Mouse (Mus musculus): ENCODE results near the gene Atxn2. TPM values are rescaled to one million over a fixed set of nuclear protein-coding genes. Genes with fewer than 3 reads are reported as not detected.
A peak's percentile ranks its signal among the peaks of the same experiment; 100 is the strongest.

The Atxn2 gene
- polyA plus RNA-seq, 1 experiment from 2014 or later, result 70.5 TPM

DNA sequence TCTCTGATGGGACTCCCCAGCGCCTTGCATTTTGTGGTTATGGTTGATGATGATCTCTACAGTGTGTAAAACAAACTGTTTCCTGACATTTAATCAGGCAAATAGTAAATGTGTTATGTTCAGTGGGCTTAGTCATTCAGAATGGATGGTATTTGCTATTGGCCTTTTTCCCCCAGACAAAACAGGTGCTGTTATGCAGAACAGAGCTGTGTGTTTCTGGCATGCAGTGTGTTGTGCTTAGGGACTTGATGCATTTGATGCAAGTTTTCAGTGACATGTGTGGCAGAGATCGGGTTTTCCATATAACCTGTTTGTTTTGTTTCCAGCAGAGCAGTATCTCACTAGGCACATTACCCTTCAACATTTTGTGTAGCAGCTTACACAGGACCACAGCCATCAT is 56.4 kb downstream of the Atxn2 start:
- no peaks in the 10 kb centered on the region for H3K9me3 ChIP-seq
- H3K27ac ChIP-seq, result no peak overlapping the region
- H3K4me2 ChIP-seq, result no peak overlapping the region
- H3K27me3 ChIP-seq (replicated peaks), result no peaks in the 10 kb centered on the region
- no peak overlapping the region for H3K9ac ChIP-seq
- H3K4me1 ChIP-seq, result no peaks in the 10 kb centered on the region
- peaks cover 5% of the 10 kb centered on the region for H3K36me3 ChIP-seq
- 85% methylated on average over 2 of the region's 2 CpGs for WGBS
- no peak overlapping the region for H3K4me3 ChIP-seq (replicated peaks)
- ATAC-seq (ENCODE audit: insufficient read depth, low FRiP score, low read depth), result no peak

DNA sequence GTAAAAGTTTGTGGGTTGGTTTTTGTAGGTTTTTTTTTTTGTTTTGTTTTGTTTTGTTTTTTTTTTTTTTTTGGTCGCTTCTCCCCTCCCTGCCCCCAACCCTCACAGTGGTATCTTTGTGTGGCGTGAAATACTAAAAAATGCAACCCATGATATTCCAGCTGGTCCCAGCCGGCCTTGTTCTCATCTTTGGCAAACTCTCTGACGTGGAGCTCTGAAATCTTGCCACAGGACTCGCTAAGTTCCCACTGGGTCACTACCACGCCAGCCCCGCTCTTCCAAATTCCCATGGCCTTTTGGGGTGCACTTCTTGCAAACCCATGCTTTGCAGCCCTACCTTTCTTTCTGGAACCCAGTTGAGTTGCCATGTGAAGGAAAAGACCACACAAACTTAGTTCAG is 58.7 kb downstream of the Atxn2 start:
- no peak for ATAC-seq (ENCODE audit: insufficient read depth, low FRiP score, low read depth)
- no peaks in the 10 kb centered on the region for H3K27me3 ChIP-seq (replicated peaks)
- 74% methylated on average over 7 of the region's 7 CpGs for WGBS
- H3K4me3 ChIP-seq (replicated peaks), result no peak overlapping the region
- H3K9ac ChIP-seq, result no peak overlapping the region
- H3K27ac ChIP-seq, result no peak overlapping the region
- H3K4me1 ChIP-seq, result no peaks in the 10 kb centered on the region
- H3K4me2 ChIP-seq, result no peak overlapping the region
- H3K9me3 ChIP-seq, result no peaks in the 10 kb centered on the region
- peaks cover 15% of the 10 kb centered on the region; the same call in 1 of the 2 replicates for H3K36me3 ChIP-seq

DNA sequence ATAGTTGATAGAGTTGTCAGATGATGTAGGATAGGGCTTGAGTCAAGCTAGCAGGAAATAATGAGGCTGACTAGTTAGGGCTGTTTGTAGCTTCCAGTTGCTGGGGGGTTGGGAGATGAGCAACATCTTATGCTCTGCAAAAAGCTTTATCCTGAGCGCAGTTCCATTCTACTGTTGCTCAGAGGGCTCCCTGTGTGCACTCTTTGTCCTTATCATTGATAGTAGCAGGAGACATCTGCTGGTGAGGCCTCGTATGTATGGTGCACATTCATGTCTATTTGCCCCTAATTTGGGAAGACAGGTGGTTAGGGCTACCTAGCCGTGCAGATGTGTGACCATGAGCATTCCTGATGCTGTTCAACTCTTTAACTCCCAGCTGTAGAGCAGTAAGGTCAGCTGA is 60.5 kb downstream of the Atxn2 start:
- H3K9ac ChIP-seq, result no peak overlapping the region
- peaks cover 15% of the 10 kb centered on the region; the same call in 1 of the 2 replicates for H3K36me3 ChIP-seq
- H3K9me3 ChIP-seq, result no peaks in the 10 kb centered on the region
- no peak for ATAC-seq (ENCODE audit: insufficient read depth, low FRiP score, low read depth)
- H3K4me1 ChIP-seq, result no peaks in the 10 kb centered on the region
- no peak overlapping the region for H3K4me2 ChIP-seq
- H3K27ac ChIP-seq, result no peak overlapping the region
- 86% methylated on average over 3 of the region's 3 CpGs for WGBS
- no peaks in the 10 kb centered on the region for H3K27me3 ChIP-seq (replicated peaks)
- no peak overlapping the region for H3K4me3 ChIP-seq (replicated peaks)

DNA sequence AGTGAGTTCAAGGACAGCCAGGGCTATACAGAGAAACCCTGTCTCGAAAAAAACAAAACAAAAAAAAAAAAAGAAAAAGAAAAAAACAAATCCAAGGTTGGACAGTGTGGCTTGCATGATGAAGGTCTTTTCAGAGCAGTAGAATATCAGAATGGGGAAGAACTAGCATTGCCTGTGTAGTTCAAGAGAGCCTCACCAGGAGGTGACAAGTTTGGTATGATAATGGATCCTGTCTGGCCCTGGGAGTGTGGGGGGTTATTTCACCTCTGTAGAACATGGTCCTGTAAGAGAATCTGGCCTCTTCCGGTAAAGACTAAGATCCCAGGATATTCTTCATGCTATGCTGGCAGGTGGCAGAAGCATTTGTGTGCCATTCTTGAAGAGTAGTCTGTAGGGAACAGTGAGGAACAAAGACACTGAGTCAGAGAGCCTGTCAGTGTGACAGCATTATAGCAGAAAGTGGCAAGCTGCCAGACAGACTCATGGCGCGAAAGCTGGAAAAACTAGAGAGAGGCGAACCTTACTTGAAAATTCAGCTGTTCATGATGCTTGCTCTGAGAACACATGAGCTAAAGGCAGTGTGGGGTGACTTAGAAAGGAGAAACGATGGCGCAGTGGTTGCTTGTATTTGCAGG is 67.5 kb downstream of the Atxn2 start:
- H3K4me3 ChIP-seq (replicated peaks), result no peak overlapping the region
- peaks cover under 1% of the 10 kb centered on the region; the same call in 1 of the 2 replicates for H3K4me1 ChIP-seq
- no peaks in the 10 kb centered on the region for H3K27me3 ChIP-seq (replicated peaks)
- WGBS, result 73% methylated on average over 7 of the region's 7 CpGs
- no peaks in the 10 kb centered on the region for H3K9me3 ChIP-seq
- H3K4me2 ChIP-seq, result no peak overlapping the region
- no peak overlapping the region for H3K27ac ChIP-seq
- no peak overlapping the region for H3K9ac ChIP-seq
- no peak for ATAC-seq (ENCODE audit: insufficient read depth, low FRiP score, low read depth)
- H3K36me3 ChIP-seq, result peaks cover 8% of the 10 kb centered on the region; the same call in 1 of the 2 replicates

DNA sequence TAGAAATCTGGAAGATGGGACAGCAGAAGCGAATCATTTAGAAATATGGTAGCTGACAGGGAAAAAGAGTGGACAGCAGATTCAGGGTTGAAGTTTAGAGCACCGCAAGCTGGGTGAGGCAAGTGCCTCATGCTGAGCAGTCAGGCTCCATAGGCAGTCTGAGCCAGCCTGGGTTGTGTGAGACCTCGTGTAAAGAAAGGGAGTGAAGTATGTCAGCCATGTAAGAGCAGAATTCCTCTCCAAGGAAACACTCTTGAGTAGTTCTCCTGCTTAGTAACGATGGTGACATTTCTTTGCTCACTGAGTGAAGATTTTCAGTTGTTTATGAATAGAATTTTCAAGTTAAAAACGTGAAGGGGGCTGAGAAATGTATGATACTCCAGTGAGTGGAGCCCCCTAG is 69.0 kb downstream of the Atxn2 start:
- Histone ChIP-seq H3K4me1 (peaks cover 6% of the 10 kb centered on the region; the same call in 1 of the 2 replicates), H3K36me3 (peaks cover 5% of the 10 kb centered on the region; the same call in 1 of the 2 replicates), H3K9me3 (no peaks in the 10 kb centered on the region), H3K4me2 (no peak overlapping the region), H3K9ac (no peak overlapping the region), H3K27ac (no peak overlapping the region), H3K27me3 (replicated peaks) (no peaks in the 10 kb centered on the region), H3K4me3 (replicated peaks) (no peak overlapping the region)
- 78% methylated on average over 5 of the region's 5 CpGs for WGBS
- no peak for ATAC-seq (ENCODE audit: insufficient read depth, low FRiP score, low read depth)

DNA sequence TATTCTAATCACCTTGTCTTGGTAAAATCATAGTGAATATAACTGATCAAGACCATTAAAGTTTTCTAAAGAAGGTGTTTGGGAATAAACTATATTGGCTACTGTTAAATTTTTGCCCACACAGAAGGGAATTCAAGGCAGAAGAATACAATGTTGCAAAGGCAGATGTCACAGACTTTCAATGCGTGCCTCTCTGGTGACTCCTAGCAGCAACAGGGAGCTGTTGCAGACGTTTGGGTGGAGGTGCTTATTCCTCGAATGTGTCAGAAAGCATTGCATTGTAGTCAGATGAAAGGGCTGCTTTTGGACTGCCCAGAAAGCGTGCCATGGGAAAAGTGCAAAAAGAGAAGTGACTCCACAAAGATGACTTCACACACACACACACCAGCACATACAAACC is 71.3 kb downstream of the Atxn2 start:
- peaks cover 18% of the 10 kb centered on the region for H3K36me3 ChIP-seq
- no peak overlapping the region for H3K27ac ChIP-seq
- H3K4me3 ChIP-seq (replicated peaks), result no peak overlapping the region
- H3K9ac ChIP-seq, result no peak overlapping the region
- WGBS, result 60% methylated on average over 4 of the region's 4 CpGs
- no peaks in the 10 kb centered on the region for H3K27me3 ChIP-seq (replicated peaks)
- peaks cover 6% of the 10 kb centered on the region; the same call in 1 of the 2 replicates for H3K4me1 ChIP-seq
- no peak overlapping the region for H3K4me2 ChIP-seq
- ATAC-seq (ENCODE audit: insufficient read depth, low FRiP score, low read depth), result no peak
- H3K9me3 ChIP-seq, result no peaks in the 10 kb centered on the region

DNA sequence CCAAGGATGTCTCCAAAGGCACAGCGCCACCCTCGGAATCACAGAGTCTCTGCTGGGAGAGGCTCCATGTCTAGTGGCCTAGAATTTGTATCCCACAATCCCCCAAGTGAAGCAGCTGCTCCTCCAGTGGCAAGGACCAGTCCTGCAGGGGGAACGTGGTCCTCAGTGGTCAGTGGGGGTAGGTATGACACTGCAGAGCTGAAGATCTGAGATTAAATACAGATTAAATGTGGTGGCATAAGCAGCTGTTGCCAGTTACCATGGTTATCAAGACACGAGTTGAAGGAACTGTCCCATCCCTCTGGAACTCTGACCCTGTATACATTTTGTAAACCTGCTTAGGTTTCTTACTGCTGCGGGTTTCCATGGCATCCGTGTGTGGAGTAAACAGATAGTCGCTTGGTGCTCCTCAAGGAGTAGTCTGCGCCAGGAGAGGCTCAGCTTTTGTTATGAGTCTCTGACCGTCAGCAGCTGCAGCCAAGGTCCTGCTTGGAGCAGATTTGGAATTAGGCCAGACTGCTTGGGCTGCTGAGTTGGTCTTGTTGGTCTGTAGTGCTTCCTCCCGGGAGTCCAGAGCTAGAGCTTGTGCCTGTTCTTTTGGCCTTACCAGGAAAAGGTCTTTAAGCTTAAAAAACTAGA is 72.8 kb downstream of the Atxn2 start:
- 47% methylated on average over 10 of the region's 10 CpGs for WGBS
- Histone ChIP-seq H3K36me3 (peaks cover 20% of the 10 kb centered on the region), H3K4me1 (peaks cover 6% of the 10 kb centered on the region; the same call in 1 of the 2 replicates), H3K27me3 (replicated peaks) (no peaks in the 10 kb centered on the region), H3K4me3 (replicated peaks) (no peak overlapping the region), H3K9me3 (no peaks in the 10 kb centered on the region), H3K27ac (peak overlapping the region; percentile 65), H3K9ac (no peak overlapping the region), H3K4me2 (no peak overlapping the region)
- peak; percentile 47; the same call in 1 of the 2 replicates for ATAC-seq (ENCODE audit: insufficient read depth, low FRiP score, low read depth)

DNA sequence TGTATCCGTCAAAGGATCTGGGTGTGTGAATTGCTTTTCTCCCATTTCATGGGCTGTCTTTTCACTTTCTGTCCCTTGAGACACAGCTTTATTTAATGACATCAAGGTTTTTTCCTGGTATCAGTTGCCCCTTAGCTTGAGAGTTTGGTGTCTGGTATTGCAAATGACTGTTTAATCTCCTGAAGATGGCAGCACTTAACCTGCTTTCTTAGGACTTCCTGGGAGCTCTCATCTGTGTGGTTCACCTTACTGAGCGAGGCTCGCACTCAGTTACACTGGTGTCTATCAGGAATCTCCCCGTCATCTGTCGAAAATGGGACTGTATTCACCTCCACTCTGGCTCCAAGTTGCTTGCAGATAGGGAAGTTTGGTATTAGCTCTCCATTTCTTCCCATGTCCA is 79.9 kb downstream of the Atxn2 start:
- 89% methylated on average over 5 of the region's 5 CpGs for WGBS
- H3K27ac ChIP-seq, result no peak overlapping the region
- no peak for ATAC-seq (ENCODE audit: insufficient read depth, low FRiP score, low read depth)

DNA sequence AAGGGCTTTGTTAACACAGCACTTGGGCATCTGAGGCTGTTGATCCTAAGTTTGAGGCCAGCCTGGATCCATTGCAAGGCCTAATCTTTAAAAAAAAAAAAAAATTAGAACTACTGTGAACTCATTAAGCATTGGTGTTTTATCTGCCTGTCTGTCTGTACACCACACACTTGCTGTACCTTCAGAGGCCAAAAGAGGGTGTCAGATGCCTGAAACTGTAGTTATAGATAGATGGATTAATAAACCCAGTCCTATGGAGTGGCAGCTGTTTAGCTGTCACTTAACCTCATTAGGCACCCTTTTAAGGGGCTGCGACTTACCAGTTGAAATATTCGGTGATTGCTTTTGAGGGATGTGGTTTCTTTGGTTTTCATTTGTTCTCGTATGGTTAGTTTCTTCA is 84.7 kb downstream of the Atxn2 start:
- WGBS, result 81% methylated on average over 3 of the region's 3 CpGs
- ATAC-seq (ENCODE audit: insufficient read depth, low FRiP score, low read depth), result no peak

More for the DNA sequence above, 79.9 kb downstream of the Atxn2 start:
- Histone ChIP-seq H3K9ac (no peak overlapping the region), H3K4me1 (no peaks in the 10 kb centered on the region), H3K36me3 (peaks cover 34% of the 10 kb centered on the region), H3K4me3 (replicated peaks) (no peak overlapping the region), H3K4me2 (no peak overlapping the region), H3K9me3 (no peaks in the 10 kb centered on the region), H3K27me3 (replicated peaks) (no peaks in the 10 kb centered on the region)

DNA sequence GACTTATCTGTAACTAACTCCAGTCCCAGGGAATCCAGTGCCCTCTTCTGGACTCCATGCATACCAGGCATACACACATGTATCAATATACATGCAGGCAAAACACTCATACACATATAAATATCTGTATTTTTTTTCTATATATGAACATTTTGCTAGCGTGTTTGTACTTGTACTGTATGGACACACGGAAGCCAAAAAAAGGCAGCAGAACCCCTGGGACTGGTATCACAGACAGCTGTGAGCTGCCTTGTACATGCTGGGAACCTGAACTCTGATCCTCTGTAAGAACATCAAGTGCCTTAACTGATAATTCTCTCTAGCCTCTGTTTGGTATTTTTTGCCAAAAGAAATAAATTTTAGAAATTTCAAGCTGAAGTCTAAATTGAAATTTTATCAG is 87.3 kb downstream of the Atxn2 start:
- Histone ChIP-seq H3K9ac (no peak overlapping the region), H3K9me3 (no peaks in the 10 kb centered on the region), H3K4me3 (replicated peaks) (no peak overlapping the region), H3K27ac (no peak overlapping the region), H3K4me1 (no peaks in the 10 kb centered on the region), H3K36me3 (peaks cover 50% of the 10 kb centered on the region), H3K4me2 (no peak overlapping the region), H3K27me3 (replicated peaks) (no peaks in the 10 kb centered on the region)
- ATAC-seq (ENCODE audit: insufficient read depth, low FRiP score, low read depth), result no peak
- 95% methylated on average over 2 of the region's 2 CpGs for WGBS

More for the DNA sequence above, 84.7 kb downstream of the Atxn2 start:
- no peak overlapping the region for H3K4me2 ChIP-seq
- no peak overlapping the region for H3K4me3 ChIP-seq (replicated peaks)
- peaks cover 41% of the 10 kb centered on the region for H3K36me3 ChIP-seq
- no peaks in the 10 kb centered on the region for H3K27me3 ChIP-seq (replicated peaks)
- no peak overlapping the region for H3K27ac ChIP-seq
- no peaks in the 10 kb centered on the region for H3K9me3 ChIP-seq
- H3K4me1 ChIP-seq, result no peaks in the 10 kb centered on the region
- no peak overlapping the region for H3K9ac ChIP-seq

DNA sequence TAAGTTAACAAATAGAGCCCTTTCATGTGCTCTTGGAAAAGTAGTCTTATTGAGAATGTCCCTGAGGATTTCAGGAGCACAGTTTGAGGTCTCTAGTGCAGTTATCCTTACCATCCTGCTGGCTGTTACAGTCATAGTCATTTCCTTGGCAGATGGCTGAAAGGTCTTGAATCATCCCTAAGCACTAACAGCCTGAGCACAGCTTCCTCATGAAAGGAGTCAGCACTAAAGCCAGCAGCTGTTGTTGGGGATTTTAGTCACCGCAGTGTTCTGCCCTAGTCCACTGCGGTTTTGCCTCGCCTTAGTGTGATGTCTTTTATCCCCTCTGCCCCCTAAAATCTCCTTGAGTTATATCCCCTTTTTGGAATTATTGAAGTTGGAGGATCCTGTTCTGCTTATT is 96.0 kb downstream of the Atxn2 start:
- Histone ChIP-seq H3K27ac (peak overlapping the region; percentile 14; the same call in 1 of the 2 replicates), H3K27me3 (replicated peaks) (no peaks in the 10 kb centered on the region), H3K9me3 (no peaks in the 10 kb centered on the region), H3K9ac (no peak overlapping the region), H3K4me3 (replicated peaks) (no peak overlapping the region), H3K4me1 (0 out of 2 replicates have a peak, but pooled peaks cover 3% of the 10 kb centered on the region), H3K4me2 (no peak overlapping the region), H3K36me3 (peaks cover 43% of the 10 kb centered on the region)
- ATAC-seq (ENCODE audit: insufficient read depth, low FRiP score, low read depth), result no peak
- WGBS, result 62% methylated on average over 3 of the region's 3 CpGs

DNA sequence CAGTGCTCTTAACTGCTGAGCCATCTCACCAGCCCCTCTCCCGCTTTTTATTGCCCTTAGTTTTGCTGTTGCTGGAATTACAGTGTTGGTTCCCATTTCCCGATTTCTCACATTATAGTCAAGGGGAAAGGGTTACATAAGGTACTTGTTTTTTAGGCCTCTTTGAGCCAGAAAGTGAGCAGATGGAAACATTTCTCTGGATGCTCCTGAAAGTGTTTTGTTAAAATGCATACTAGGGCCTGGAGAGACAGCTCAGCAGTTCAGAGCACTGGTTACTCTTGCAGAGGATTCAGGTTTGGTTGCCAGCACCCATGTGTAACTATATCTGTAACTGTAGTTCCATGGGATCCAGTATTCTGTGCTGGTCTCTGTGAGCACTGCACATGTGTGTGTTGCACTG is 97.1 kb downstream of the Atxn2 start:
- H3K9me3 ChIP-seq, result no peaks in the 10 kb centered on the region
- H3K4me2 ChIP-seq, result no peak overlapping the region
- H3K27ac ChIP-seq, result no peak overlapping the region
- no peaks in the 10 kb centered on the region for H3K27me3 ChIP-seq (replicated peaks)
- H3K9ac ChIP-seq, result no peak overlapping the region
- H3K36me3 ChIP-seq, result peaks cover 43% of the 10 kb centered on the region
- 91% methylated on average over 2 of the region's 2 CpGs for WGBS
- no peak for ATAC-seq (ENCODE audit: insufficient read depth, low FRiP score, low read depth)
- no peak overlapping the region for H3K4me3 ChIP-seq (replicated peaks)
- 0 out of 2 replicates have a peak, but pooled peaks cover 3% of the 10 kb centered on the region for H3K4me1 ChIP-seq

Data from stomach, embryonic 15.5 days (tissue).